Mouse (Mus musculus): ENCODE measurements around the gene Gm2016.
A peak's percentile ranks its signal among the peaks of the same experiment; 100 is the strongest.
"Not testable (repeated sequence)": the region's sequence is repeated elsewhere in the genome, so short reads cannot be mapped to it uniquely, and the experiment has no call there.

Gene Gm2016

GRCm38 (mm10) chr12:87873772-87874171 is at the start of gene Gm2016:
Gene Gm2016 (plus strand): TSS chr12:87874072.
- not testable (repeated sequence) for DNase-seq (ENCODE audit: low read depth, low spot score)

GRCm38 (mm10) chr12:87842239-87842638 is 31.6 kb upstream of the Gm2016 start, which contains the start of gene Gm2001:
Gene Gm2001 (minus strand): TSS chr12:87842339.
- not testable (repeated sequence) for DNase-seq (ENCODE audit: low read depth, low spot score)

GRCm38 (mm10) chr12:87850657-87851056 is 23.2 kb upstream of the Gm2016 start:
- not testable (repeated sequence) for DNase-seq (ENCODE audit: low read depth, low spot score)

- not testable (repeated sequence) for DNase-seq (ENCODE audit: low read depth, low spot score)
These were observed 17.8 kb upstream of the Gm2016 start for GRCm38 (mm10) chr12:87856067-87856466.

GRCm38 (mm10) chr12:87861740-87862692 is 11.9 kb upstream of the Gm2016 start:
- not testable (repeated sequence) for DNase-seq (ENCODE audit: low read depth, low spot score)

- DNase-seq (ENCODE audit: low read depth, low spot score), result not testable (repeated sequence)
These were observed 10.2 kb upstream of the Gm2016 start for GRCm38 (mm10) chr12:87863638-87864037.

GRCm38 (mm10) chr12:87864048-87864447 is 9.8 kb upstream of the Gm2016 start:
- not testable (repeated sequence) for DNase-seq (ENCODE audit: low read depth, low spot score)

DNA sequence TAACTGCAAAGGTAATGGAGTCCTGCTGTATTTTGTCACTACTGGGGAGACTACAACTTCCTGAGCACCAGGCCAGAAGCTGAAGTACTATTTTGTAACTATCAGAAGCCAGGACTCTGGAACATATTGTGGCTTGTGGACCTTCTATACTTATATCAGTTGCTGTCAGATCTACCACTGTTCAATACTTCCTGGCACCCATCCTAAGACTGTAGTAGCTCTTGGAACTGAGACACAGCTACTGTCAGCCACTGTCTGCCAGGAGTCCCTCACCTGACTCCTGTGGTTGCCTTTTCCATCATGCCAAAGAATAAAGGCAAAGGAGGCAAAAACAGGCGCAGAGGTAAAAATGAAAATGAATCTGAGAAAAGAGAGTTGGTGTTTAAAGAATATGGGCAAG is 21.2 kb downstream of the Gm2016 start, which contains the start of gene Gm2022:
Gene Gm2022, plus strand, starts transcription at position 301 of the 400 bp plus-strand sequence.
- DNase-seq (ENCODE audit: low read depth, low spot score), result not testable (repeated sequence)

DNA sequence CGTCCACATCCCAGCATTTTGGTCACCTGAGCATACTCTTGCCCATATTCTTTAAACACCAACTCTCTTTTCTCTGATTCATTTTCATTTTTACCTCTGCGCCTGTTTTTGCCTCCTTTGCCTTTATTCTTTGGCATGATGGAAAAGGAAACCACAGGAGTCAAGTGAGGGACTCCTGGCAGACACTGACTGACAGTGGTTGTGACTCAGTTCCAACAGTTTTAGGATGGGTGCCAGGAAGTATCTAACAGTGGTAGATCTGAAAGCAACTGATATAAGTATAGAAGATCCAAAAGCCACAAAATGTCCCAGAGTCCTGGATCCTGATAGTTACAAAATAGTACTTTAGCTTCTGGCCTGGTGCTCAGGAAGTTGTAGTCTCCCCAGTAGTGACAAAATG is 45.8 kb downstream of the Gm2016 start, which contains the start of gene Gm2035:
Gene Gm2035, minus strand, starts transcription at position 137 of the 400 bp plus-strand sequence.
- DNase-seq (ENCODE audit: low read depth, low spot score), result peak; percentile 15

Measured in 3T3-L1 (cell line).